Mouse (Mus musculus) small intestine, adult 2 months (tissue): ENCODE measurements at regions not wholly inside any gene's neighbourhood (a gene's known extent, or its start where the extent isn't known, plus 50 kb on each side); places are given as distances from the start of the nearest gene placed in this dataset.

Experiments
- CTCF ChIP-seq: fragments of 200-500 bp; IDR thresholded peaks from 2 replicates; pipeline ENCODE4 v1.5.1; 2012; ENCODE audit warnings: low read depth, mild to moderate bottlenecking, control low read depth, inconsistent platforms, low read length, moderate library complexity, mixed read lengths; ENCODE audit not compliant: insufficient replicate concordance, insufficient read length; ENCODE audit errors: extremely low read depth
- POLR2A ChIP-seq: fragments of 200-500 bp; IDR thresholded peaks from 2 replicates; pipeline ENCODE4 v1.6.1; 2012; ENCODE audit warnings: low read depth, mild to moderate bottlenecking, control low read depth, inconsistent platforms, low read length, moderate library complexity

DNA sequence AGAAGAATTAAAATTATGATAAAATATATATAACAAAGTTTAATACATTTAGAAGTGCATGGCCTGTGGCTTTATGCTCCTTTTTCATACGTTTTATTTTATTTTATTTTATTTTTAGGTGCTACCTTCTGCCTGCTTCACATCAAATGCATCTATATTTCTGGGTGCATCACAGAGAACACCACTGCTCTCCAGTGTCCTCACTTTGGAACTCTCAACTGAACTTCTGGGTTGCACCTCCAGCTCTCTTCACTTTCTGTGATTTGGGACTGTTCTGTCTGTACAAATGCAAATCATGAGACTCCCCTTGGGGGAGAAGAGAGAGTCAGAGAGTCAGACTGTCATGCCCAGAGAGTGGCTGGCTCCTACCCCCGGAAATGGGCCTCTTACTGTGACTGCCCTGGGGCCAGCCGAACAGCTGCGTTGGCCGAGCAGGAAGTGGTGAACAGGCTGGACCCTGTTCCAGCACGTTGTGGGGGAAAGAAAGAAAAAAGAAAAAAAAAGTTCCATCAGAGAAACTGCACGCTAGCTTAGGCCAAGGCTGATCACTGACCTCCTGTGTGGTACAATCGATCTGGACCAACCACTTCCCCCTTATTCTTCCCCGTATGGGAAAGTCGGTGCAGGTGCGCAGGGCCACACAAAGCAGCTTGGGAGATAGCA lies 111.9 kb upstream of the Id2 start:
- TF ChIP-seq POLR2A (no peak), CTCF (no peak)
